Mouse (Mus musculus) limb, embryonic 11.5 days (tissue): ENCODE data around the gene Rps25. TPM values are rescaled to one million over a fixed set of nuclear protein-coding genes. Genes with fewer than 3 reads are reported as not detected.
A peak's percentile ranks its signal among the peaks of the same experiment; 100 is the strongest.

Experiments
- ATAC-seq: fragments of 200-750 bp; cut with Nextera tagmentation; 2 replicates; pipeline ENCODE4 v1.8.0; 2017; ENCODE audit warnings: low read depth; ENCODE audit not compliant: insufficient number of reproducible peaks, low FRiP score, low TSS enrichment
- DNase-seq: peaks from one replicate; pipeline ENCODE4 v3.0.0-alpha.2; 2015; ENCODE audit warnings: low spot score
- H3K27ac ChIP-seq: fragments of 300-500 bp; sonication (generic); replicated peaks from 2 replicates; pipeline ENCODE4 v1.5.1; 2014; ENCODE audit warnings: low read depth, mild to moderate bottlenecking, low read length
- H3K27me3 ChIP-seq: fragments of 300-500 bp; sonication (generic); 2 replicates; pipeline ENCODE4 v1.6.1; 2014; ENCODE audit warnings: mild to moderate bottlenecking, low read length, mixed read lengths; ENCODE audit not compliant: control insufficient read depth, insufficient read depth
- H3K36me3 ChIP-seq: fragments of 300-500 bp; sonication (generic); 2 replicates; pipeline ENCODE4 v1.6.1; 2014; ENCODE audit warnings: mild to moderate bottlenecking, low read length, moderate library complexity, mixed read lengths; ENCODE audit not compliant: control insufficient read depth, insufficient read depth
- H3K4me1 ChIP-seq: fragments of 300-500 bp; sonication (generic); 2 replicates; pipeline ENCODE4 v1.6.1; 2014; ENCODE audit warnings: low read length, mixed read lengths; ENCODE audit not compliant: control insufficient read depth, insufficient read depth
- H3K4me2 ChIP-seq: fragments of 300-500 bp; sonication (generic); 2 replicates; pipeline ENCODE4 v1.6.1; 2014; ENCODE audit warnings: low read depth, mild to moderate bottlenecking, moderate library complexity; ENCODE audit not compliant: severe bottlenecking
- H3K4me3 ChIP-seq: fragments of 300-500 bp; sonication (generic); 2 replicates; pipeline ENCODE4 v1.5.1; 2014; ENCODE audit warnings: low read depth, low read length
- H3K9ac ChIP-seq: fragments of 300-500 bp; sonication (generic); 2 replicates; pipeline ENCODE4 v1.6.1; 2014; ENCODE audit warnings: mild to moderate bottlenecking, low read length
- H3K9me3 ChIP-seq: fragments of 300-500 bp; sonication (generic); 2 replicates; pipeline ENCODE4 v1.6.1; 2016; ENCODE audit warnings: low read length; ENCODE audit not compliant: control insufficient read depth
- WGBS: fragments of 180-500 bp; shearing (Covaris S2); extraction: QIAGEN DNeasy Blood & Tissue Kit; methylation state at CpG from one replicate; pipeline ENCODE4 v1.1.7; 2014; 5-methylcytosine and 5-hydroxymethylcytosine counted together
- microRNA-seq: library from miRNA; unstranded; fragments of <30 nt; microRNA quantifications from one replicate; pipeline ENCODE4, GENCODE M21; 2016
- polyA plus RNA-seq: library from polyadenylated mRNA; unstranded; fragments of >200 nt; fragmentation: Nextera tagmentation; extraction: Ambion mirVana; gene quantifications from 2 replicates; pipeline ENCODE4 v1.2.1, GENCODE M21; 2014

The Rps25 gene
- polyA plus RNA-seq, 1 experiment from 2014 or later: 2,256 TPM

DNA sequence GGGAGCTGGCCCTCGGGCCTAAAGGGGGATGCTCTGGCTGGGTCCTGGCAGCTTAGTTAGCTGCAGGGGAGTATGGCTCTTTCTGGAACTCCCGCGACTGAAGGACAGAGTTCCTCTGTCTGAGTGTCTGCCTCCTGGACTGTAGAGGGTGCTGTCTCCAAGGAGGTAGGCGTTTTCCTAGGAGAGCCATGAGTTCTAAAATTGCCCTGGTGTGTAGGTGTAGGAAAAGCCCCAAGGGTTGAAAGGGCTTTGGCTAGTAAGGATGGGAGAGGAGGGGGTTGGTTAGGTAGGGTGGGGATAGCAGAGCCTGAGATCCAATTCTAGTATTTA, 47.9 kb downstream of the Rps25 start, which contains the start of gene Upk2:
Upk2 (minus strand) TSS at position 86 of the 330 bp plus-strand sequence.
- Histone ChIP-seq H3K9me3 (no peaks in the 10 kb centered on the region), H3K27ac (no peak within 1 kb of the TSS), H3K36me3 (no peaks in the 10 kb centered on the region), H3K4me1 (0 out of 2 replicates have a peak, but pooled peaks cover 5% of the 10 kb centered on the region), H3K4me2 (0 out of 2 replicates have a peak within 1 kb of the TSS, but pooled peaks have one; percentile 12), H3K27me3 (peaks cover 6% of the 10 kb centered on the region; the same call in 1 of the 2 replicates), H3K9ac (no peak within 1 kb of the TSS), H3K4me3 (no peak within 1 kb of the TSS)
- DNase-seq (no peak), ATAC-seq (0 out of 2 replicates have a peak, but pooled peaks have one; percentile 12)
- 14% methylated on average over 4 of the region's 4 CpGs for WGBS

DNA sequence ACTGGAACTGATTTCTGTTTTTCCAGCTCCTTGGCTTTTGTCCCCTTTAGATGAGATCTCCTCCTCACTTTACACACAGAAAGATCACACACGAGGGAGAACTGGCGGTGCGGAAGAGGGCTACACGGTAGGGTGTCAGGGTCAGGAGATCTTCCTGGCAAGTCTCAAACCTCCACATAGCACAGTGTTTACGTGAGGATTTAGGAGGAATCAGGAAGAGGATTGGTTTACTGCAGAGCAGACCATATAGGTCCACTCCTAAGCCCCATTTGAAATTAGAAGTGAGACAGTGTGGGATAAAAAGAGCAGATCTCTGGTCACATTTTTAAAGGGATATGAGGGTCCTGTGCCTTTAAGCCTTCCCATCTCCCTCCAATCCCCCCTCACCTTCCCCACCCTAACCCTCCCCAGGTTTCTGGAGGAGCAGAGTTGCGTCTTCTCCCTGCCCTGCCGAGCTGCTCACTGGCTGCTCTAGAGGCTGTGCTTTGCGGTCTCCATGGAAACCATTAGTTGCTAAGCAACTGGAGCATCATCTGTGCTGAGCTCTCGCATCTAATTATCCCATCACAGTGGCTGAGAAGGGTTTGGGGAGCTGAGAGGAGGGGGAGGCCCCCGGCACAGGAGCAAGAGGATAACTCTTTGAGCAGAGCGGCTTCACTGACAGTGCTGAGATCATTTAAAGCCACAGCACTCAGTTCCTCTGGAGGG, 50.2 kb downstream of the Rps25 start:
- DNase-seq (peak; percentile 60), ATAC-seq (no peak)
- no peak overlapping the region for H3K4me2 ChIP-seq
- no peak overlapping the region for H3K27ac ChIP-seq
- H3K27me3 ChIP-seq: peaks cover 6% of the 10 kb centered on the region; the same call in 1 of the 2 replicates
- H3K4me3 ChIP-seq: no peak overlapping the region
- H3K9ac ChIP-seq: no peak overlapping the region
- H3K36me3 ChIP-seq: no peaks in the 10 kb centered on the region
- WGBS: 8% methylated on average over 11 of the region's 11 CpGs
- H3K9me3 ChIP-seq: no peaks in the 10 kb centered on the region
- H3K4me1 ChIP-seq: 0 out of 2 replicates have a peak, but pooled peaks cover 5% of the 10 kb centered on the region

Small RNA genes lying within 50 kb of the gene (microRNA-seq; reads per million reads assigned to microRNA genes)
- gene Mir7085: not detected

Other genes starting within 250 kb of the Rps25 start
- gene Cbl, start 173.1 kb upstream of the Rps25 start, polyA plus RNA-seq: 19.2 and 21.7 TPM in 2 replicates
- not detected in 2 replicates for gene Ccdc153, start 166.5 kb upstream of the Rps25 start, polyA plus RNA-seq
- 0.08 TPM in 1 of 2 replicates, not detected in the other for gene Pdzd3, start 155.7 kb upstream of the Rps25 start, polyA plus RNA-seq
- gene Nlrx1, start 138.5 kb upstream of the Rps25 start, polyA plus RNA-seq: 2.7 and 3.0 TPM in 2 replicates
- gene Abcg4, start 118.5 kb upstream of the Rps25 start, polyA plus RNA-seq: 3.4 and 3.7 TPM in 2 replicates
- gene Hinfp, start 101.5 kb upstream of the Rps25 start, polyA plus RNA-seq: 19.5 and 28.4 TPM in 2 replicates
- gene C2cd2l, start 86.9 kb upstream of the Rps25 start, polyA plus RNA-seq: 6.5 and 7.6 TPM in 2 replicates
- gene Dpagt1, start 81.1 kb upstream of the Rps25 start, polyA plus RNA-seq: 52.3 and 55.8 TPM in 2 replicates
- 507 and 525 TPM in 2 replicates for gene H2afx, start 72.4 kb upstream of the Rps25 start, polyA plus RNA-seq
- 145 and 153 TPM in 2 replicates for gene Hmbs, start 62.9 kb upstream of the Rps25 start, polyA plus RNA-seq
- 26.4 and 26.6 TPM in 2 replicates for gene Vps11, start 45.5 kb upstream of the Rps25 start, polyA plus RNA-seq
- 36.1 and 39.7 TPM in 2 replicates for gene Hyou1, start 27.6 kb upstream of the Rps25 start, polyA plus RNA-seq
- gene Slc37a4, start 10.3 kb upstream of the Rps25 start, polyA plus RNA-seq: 10.1 and 10.6 TPM in 2 replicates
- 141 TPM in 2 replicates for gene Trappc4, start 461 bp downstream of the Rps25 start, polyA plus RNA-seq
- 22.0 and 27.1 TPM in 2 replicates for gene Ccdc84, start 11.4 kb downstream of the Rps25 start, polyA plus RNA-seq
- not detected in 2 replicates for gene Foxr1, start 34.0 kb downstream of the Rps25 start, polyA plus RNA-seq
- gene Upk2, start 47.8 kb downstream of the Rps25 start, polyA plus RNA-seq: 0.59 and 0.99 TPM in 2 replicates
- 11.6 and 12.3 TPM in 2 replicates for gene Bcl9l, start 75.7 kb downstream of the Rps25 start, polyA plus RNA-seq
- gene Cxcr5, start 154.7 kb downstream of the Rps25 start, polyA plus RNA-seq: 0.05 TPM in 1 of 2 replicates, not detected in the other
- 16.1 and 18.2 TPM in 2 replicates for gene Ddx6, start 197.8 kb downstream of the Rps25 start, polyA plus RNA-seq